Mouse (Mus musculus): ENCODE data around the gene Hat1. TPM values are rescaled to one million over a fixed set of nuclear protein-coding genes. Genes with fewer than 3 reads are reported as not detected.

Hat1 gene
- polyA plus RNA-seq (2015; fragmentation: Nextera tagmentation; extraction: Ambion mirVana): 49.9 and 50.8 TPM in 2 replicates

DNA sequence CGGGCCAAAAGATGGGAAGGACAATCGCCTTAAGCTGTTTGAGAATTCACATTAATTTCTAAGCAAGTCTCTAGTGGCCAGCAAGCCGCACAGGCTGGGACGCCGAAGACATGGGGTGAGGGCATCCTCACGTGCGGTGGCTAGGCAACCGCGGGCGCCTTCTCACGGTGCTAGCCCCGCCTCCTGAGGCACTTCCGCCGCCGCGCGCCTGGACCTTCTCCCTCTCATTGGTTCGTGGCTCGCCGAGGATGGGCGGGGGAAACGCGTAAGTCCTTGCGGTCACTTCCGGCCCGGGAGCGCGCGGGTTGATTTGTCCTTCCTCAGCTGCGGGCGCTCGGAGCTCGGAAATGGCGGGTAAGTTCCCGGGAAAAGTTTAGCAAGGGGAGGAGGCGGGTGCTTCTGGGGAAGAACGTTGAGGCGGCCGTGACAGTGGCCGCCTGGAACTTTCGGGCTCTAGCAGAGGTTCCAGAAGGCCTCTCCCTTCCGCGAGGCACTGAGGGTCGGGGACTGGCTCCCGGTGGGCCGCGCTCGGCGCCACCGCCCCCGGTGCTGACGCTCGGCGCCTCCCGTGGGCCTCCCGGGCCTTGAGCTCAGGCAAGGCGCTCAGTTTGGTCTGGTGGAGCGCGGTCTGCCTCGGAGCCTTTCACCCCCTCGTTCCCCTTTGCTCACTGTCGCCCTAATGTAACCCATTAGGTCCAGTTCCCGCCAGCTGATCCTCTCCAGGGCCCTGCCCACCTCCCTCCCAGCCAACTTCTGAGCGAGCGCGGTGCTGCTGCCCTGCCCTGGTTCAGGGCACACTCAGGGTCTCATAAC is at the start of gene Hat1:
Gene Hat1, plus strand, starts transcription at position 8 of the 813 bp plus-strand sequence.
- DNase-seq (ENCODE audit: low spot score) (peak; percentile 97), ATAC-seq (ENCODE audit: low FRiP score, low TSS enrichment) (peak; percentile 99)
- Histone ChIP-seq H3K4me1 (replicated peaks; ENCODE audit: control insufficient read depth, insufficient read depth) (no peaks in the 10 kb centered on the region), H3K9me3 (ENCODE audit: control insufficient read depth, low read length) (no peaks in the 10 kb centered on the region), H3K36me3 (ENCODE audit: control insufficient read depth, insufficient read depth, low read length) (no peaks in the 10 kb centered on the region), H3K27ac (replicated peaks) (peak within 1 kb of the TSS; percentile 88), H3K4me3 (ENCODE audit: low read depth, low read length) (peak within 1 kb of the TSS; percentile 86), H3K9ac (ENCODE audit: low read length) (peak within 1 kb of the TSS; percentile 88), H3K4me2 (replicated peaks; ENCODE audit: low read depth) (peak within 1 kb of the TSS; percentile 81), H3K27me3 (ENCODE audit: control insufficient read depth, insufficient read depth, low read length) (no peaks in the 10 kb centered on the region)
- WGBS: 0% methylated on average over 51 of the region's 66 CpGs
- no peak for TF ChIP-seq CTCF (IDR thresholded peaks at IDR 0.05; ENCODE audit: low read depth)

DNA sequence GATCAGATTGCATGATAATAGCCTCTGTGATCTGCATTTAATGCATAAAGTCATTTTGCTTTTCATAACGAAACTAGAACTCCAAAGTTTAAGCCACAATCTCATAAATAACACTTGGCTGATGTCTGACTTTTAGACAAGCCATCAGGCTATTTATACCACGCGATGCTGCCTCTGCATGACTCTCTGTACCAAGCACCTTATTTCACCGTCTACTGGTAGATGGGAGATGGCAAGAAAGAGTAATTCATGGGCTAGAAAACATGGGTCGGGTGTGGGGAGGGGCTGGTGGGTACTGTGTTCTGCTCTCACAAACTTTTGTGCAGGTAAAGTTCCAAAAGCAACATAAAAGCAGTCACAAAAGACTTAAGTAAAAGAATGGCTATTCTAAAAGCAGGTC is 48.6 kb upstream of the Hat1 start:
- H3K9ac ChIP-seq (ENCODE audit: low read length): no peak overlapping the region
- WGBS: 69% methylated on average over 5 of the region's 5 CpGs
- no peaks in the 10 kb centered on the region for H3K36me3 ChIP-seq (ENCODE audit: control insufficient read depth, insufficient read depth, low read length)
- no peaks in the 10 kb centered on the region for H3K4me1 ChIP-seq (replicated peaks; ENCODE audit: control insufficient read depth, insufficient read depth)
- no peak for ATAC-seq (ENCODE audit: low FRiP score, low TSS enrichment)
- no peak for DNase-seq (ENCODE audit: low spot score)
- no peaks in the 10 kb centered on the region for H3K9me3 ChIP-seq (ENCODE audit: control insufficient read depth, low read length)
- H3K27me3 ChIP-seq (ENCODE audit: control insufficient read depth, insufficient read depth, low read length): no peaks in the 10 kb centered on the region
- H3K4me2 ChIP-seq (replicated peaks; ENCODE audit: low read depth): no peak overlapping the region
- TF ChIP-seq CTCF (IDR thresholded peaks at IDR 0.05; ENCODE audit: low read depth) (no peak), EP300 (optimal IDR thresholded peaks at IDR 0.05) (no peak)
- no peak overlapping the region for H3K27ac ChIP-seq (replicated peaks)
- no peak overlapping the region for H3K4me3 ChIP-seq (ENCODE audit: low read depth, low read length)

DNA sequence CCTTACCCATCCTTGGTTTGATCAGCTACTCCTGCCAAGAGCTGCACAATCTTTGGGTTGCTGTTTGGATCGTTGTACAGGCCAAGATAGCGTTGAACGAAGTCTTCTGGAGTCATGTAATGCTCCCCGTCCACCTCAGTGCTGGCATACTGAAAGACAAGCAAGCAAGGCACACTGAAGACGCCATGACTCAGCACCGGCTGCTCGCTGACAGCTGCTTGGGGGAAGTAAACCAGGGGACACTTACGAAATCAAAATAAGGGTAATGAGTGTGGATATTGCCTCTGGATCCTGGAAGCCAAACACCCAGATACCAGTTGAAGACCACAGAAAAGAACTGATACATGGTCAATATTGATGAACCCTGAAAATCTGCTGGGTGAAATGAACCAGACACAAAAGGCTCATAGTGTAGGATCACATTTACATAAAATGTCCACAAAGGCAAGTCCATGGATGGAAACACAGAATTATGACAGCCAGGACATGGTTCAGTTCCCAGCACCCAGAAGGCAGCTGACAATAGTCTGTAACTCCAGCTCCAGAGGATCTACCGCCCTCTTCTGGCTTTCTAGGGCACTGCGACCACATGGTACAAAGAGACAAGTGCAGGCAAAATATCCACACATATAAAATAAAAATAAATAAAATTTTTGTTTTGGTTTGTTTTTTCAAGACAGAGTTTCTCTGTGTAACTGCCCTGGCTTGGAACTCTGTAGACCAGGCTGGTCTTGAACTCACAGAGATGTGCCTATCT is 44.7 kb upstream of the Hat1 start:
- H3K4me1 ChIP-seq (replicated peaks; ENCODE audit: control insufficient read depth, insufficient read depth): no peaks in the 10 kb centered on the region
- no peaks in the 10 kb centered on the region for H3K27me3 ChIP-seq (ENCODE audit: control insufficient read depth, insufficient read depth, low read length)
- H3K4me3 ChIP-seq (ENCODE audit: low read depth, low read length): no peak overlapping the region
- no peak overlapping the region for H3K27ac ChIP-seq (replicated peaks)
- ATAC-seq (ENCODE audit: low FRiP score, low TSS enrichment) (no peak), DNase-seq (ENCODE audit: low spot score) (no peak)
- no peaks in the 10 kb centered on the region for H3K9me3 ChIP-seq (ENCODE audit: control insufficient read depth, low read length)
- WGBS: 96% methylated on average over 10 of the region's 10 CpGs
- TF ChIP-seq CTCF (IDR thresholded peaks at IDR 0.05; ENCODE audit: low read depth) (peak; percentile 33), EP300 (optimal IDR thresholded peaks at IDR 0.05) (no peak)
- H3K4me2 ChIP-seq (replicated peaks; ENCODE audit: low read depth): no peak overlapping the region
- H3K36me3 ChIP-seq (ENCODE audit: control insufficient read depth, insufficient read depth, low read length): no peaks in the 10 kb centered on the region
- no peak overlapping the region for H3K9ac ChIP-seq (ENCODE audit: low read length)

DNA sequence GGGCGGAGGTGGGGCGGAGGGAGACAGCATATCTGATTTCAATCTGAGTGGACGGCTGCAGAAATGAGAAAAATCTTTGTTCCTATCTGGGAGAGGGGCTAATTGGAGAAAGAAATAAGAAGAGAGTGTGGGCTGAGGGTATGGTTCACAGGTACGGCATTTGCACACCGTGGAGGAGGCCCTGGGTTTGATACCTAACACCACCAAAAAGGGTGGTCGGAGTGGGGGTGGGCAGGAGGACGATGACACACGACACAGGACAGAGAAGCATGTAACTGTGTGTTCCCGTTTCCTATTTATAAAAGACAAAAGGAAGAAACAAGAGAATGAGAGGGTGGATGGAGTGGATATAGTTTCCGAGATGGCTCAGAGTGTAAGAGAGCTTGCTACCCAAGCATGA is 41.6 kb upstream of the Hat1 start:
- ATAC-seq (ENCODE audit: low FRiP score, low TSS enrichment): no peak
- 84% methylated on average over 10 of the region's 10 CpGs for WGBS
- H3K36me3 ChIP-seq (ENCODE audit: control insufficient read depth, insufficient read depth, low read length): no peaks in the 10 kb centered on the region

DNA sequence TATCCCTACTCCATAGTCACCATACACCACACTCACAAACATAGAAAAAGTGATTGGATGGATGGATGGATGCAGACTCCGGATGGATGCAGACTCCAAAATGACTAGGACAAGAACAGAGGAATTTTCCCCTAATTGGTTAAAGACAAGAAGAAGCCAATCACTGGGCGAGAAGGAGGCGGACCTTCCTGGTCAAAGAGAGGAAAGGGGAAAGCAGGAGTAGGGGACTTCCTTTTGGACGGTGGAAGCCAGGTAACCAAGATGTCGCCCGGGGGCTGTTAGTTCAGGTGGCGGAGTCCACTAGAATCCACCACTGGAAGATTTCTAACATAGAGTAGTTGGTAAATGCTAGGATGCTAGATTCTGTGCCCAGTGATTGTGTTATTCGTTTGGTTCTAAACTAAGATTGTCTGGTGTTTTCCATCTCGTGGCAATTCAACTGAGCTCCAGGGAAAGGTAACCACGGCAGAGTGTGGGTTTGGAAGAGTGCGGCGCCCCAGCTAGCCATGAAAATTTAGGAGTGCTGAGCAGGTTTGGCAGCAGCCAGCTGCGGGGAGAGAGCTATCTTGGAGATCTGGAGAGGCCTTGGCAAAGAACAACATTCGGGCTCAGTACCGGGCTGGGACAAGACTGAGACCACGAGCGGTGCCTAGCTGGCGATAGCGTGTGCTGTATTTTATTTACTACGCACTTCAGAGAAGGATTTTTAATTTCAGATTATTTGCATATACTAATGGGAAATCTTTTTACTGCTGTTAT is 40.8 kb upstream of the Hat1 start:
- DNase-seq (ENCODE audit: low spot score) (no peak), ATAC-seq (ENCODE audit: low FRiP score, low TSS enrichment) (no peak)
- Histone ChIP-seq H3K4me1 (replicated peaks; ENCODE audit: control insufficient read depth, insufficient read depth) (no peaks in the 10 kb centered on the region), H3K4me3 (ENCODE audit: low read depth, low read length) (no peak overlapping the region), H3K27me3 (ENCODE audit: control insufficient read depth, insufficient read depth, low read length) (no peaks in the 10 kb centered on the region), H3K9me3 (ENCODE audit: control insufficient read depth, low read length) (no peaks in the 10 kb centered on the region), H3K36me3 (ENCODE audit: control insufficient read depth, insufficient read depth, low read length) (no peaks in the 10 kb centered on the region), H3K9ac (ENCODE audit: low read length) (no peak overlapping the region), H3K4me2 (replicated peaks; ENCODE audit: low read depth) (no peak overlapping the region), H3K27ac (replicated peaks) (no peak overlapping the region)
- 89% methylated on average over 20 of the region's 20 CpGs for WGBS
- no peak for TF ChIP-seq EP300 (optimal IDR thresholded peaks at IDR 0.05)

More for the DNA sequence above, 41.6 kb upstream of the Hat1 start:
- DNase-seq (ENCODE audit: low spot score): no peak
- TF ChIP-seq EP300 (optimal IDR thresholded peaks at IDR 0.05): no peak
- TF ChIP-seq CTCF (IDR thresholded peaks at IDR 0.05; ENCODE audit: low read depth): no peak
- Histone ChIP-seq H3K27ac (replicated peaks) (no peak overlapping the region), H3K9ac (ENCODE audit: low read length) (no peak overlapping the region), H3K4me1 (replicated peaks; ENCODE audit: control insufficient read depth, insufficient read depth) (no peaks in the 10 kb centered on the region), H3K4me2 (replicated peaks; ENCODE audit: low read depth) (no peak overlapping the region), H3K27me3 (ENCODE audit: control insufficient read depth, insufficient read depth, low read length) (no peaks in the 10 kb centered on the region), H3K4me3 (ENCODE audit: low read depth, low read length) (no peak overlapping the region), H3K9me3 (ENCODE audit: control insufficient read depth, low read length) (no peaks in the 10 kb centered on the region)
